Mouse (Mus musculus) left cerebral cortex, adult 18-20 months (tissue): ENCODE measurements around the gene Cmtm2a. TPM values are rescaled to one million over a fixed set of nuclear protein-coding genes. Genes with fewer than 3 reads are reported as not detected.
"Not testable (repeated sequence)": the region's sequence is repeated elsewhere in the genome, so short reads cannot be mapped to it uniquely, and the experiment has no call there.

Experiments used
- DNase-seq, 2 experiments: peaks; one replicate each; pipeline ENCODE4 v3.0.0; 2021 to 2022; ENCODE audit warnings: low spot score in 2 of 2, mixed read lengths in 1 of 2
- long read RNA-seq, 2 experiments: library from polyadenylated mRNA; stranded (forward); transcript quantifications; one replicate each; pipeline ENCODE4 v2.0.0; 2021
- total RNA-seq, 2 experiments: library from RNA; stranded (reverse); gene quantifications; 2 replicates each; pipeline ENCODE4 v1.2.3; 2021

Gene Cmtm2a
- total RNA-seq, result not detected
- long read RNA-seq, experiment 1, result 0 reads
- long read RNA-seq, experiment 2, result 0 reads

DNA sequence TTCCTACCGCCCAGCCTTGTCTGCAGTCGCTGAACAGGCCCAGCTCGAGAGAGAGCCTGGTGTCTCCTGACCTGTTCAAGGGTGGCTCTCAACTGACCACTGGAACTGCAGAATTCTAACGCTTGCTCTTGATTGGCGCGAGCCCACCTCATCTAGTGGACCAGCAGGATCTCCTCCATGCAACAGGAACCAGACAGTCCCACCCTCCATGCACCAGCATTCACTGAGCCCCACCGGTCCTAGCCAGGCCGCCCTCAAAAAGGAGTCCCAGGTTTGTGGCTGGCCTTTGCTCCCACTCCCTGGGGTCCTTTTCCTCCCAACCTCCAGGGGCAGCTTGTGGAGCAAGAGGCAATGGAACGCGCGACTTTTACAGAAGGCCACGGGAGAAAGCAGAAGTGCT is at the start of gene Cmtm2a:
Gene Cmtm2a, minus strand, starts transcription at position 101 of the 400 bp plus-strand sequence.
- not testable (repeated sequence) for DNase-seq

DNA sequence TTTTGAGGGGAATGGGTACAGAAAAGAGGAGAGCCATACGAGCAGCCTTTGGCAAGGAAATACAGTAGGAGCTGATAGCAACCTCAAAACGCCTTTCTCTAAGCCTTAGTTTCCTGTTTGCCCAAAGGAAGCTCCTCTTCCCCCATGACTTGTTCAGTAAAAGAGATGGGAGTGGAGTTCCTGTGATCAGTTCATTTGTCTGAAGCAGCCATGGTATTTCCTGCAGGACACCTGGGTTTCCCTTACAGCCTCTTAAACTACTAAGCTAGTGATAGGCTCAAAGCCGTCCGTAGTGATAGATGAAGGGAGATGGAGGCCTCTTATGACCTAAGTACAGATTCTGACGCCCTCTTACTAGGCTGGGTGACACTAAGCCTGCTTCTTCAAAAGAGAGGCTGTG is 49.4 kb upstream of the Cmtm2a start:
- no peak for DNase-seq

DNA sequence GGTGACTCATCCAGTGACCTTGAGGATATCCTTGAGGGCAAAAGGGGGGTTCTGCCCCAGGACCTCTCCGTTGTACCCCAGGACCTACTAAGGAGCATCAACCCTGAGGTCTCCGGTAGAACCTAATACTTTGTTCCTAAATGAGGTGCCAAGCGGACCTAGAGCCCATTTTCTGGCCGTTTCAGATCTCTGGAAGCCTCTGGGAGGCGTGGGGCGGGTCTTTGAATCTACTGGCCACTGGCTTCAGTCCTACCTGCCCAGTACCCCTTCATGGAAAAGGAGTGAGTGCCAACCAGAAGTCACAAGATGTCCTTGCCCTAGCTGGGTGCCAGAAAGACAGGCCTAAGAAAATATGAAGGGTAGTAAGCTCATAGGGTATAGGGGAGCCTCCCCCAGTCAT is 48.7 kb upstream of the Cmtm2a start:
- DNase-seq, result no peak

GRCm38 (mm10) chr8:104341106-104341561 is 48.2 kb upstream of the Cmtm2a start:
- no peak for DNase-seq

- DNase-seq, result peak; percentile 59
Observed at GRCm38 (mm10) chr8:104340233-104341105, 47.5 kb upstream of the Cmtm2a start.

DNA sequence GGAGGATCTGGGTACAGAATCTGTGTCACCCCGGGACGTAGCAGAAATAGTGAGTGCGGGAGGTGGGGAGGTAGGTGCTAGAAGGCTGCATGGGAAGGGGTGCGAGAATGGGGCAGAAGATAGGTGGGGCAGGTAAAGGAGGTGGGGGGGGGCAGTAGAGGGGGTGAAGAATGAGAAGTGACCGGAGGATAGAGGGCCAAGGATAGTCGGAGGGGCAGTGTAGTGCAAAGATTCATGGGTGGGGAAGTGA is 46.9 kb upstream of the Cmtm2a start:
- no peak for DNase-seq

DNA sequence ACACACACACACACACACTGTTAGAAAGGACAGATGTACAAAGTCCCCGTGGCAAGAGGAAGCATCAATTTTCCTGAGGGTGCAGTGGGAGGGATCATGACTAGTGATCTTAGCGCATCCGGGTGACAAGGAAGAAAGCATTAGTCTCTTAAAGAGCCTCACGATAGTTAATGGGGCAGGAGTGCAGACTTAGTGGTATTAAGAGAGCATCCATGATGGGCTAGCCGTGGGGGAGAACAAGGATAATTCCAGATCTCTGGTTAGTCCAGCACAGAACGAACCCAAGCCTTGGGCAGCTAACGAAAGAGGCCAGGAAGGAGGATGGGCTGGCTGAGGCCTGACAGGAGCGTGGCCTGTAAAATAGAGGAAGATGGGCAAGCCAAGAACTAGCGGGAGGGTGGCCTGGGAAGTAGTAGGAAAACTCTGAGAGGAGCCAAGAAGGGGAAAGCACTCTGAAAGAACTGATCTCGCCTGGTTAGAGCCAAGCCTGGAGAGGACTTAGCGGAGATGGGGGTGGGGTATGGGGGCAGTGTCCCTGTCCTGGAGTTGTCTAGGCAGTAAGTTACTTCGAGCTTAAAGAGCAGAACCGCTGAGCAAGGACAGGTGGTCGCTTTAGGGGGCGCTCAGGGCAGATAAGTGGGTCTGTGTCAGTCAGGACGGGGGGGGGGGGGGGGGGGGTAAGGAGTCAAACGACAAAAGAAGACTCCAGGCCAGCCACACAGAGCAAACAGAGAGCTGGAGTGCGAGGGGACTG is 46.4 kb upstream of the Cmtm2a start, which contains the start of gene Cmtm3:
Gene Cmtm3, plus strand, starts transcription at position 182 of the 754 bp plus-strand sequence.
- no peak for DNase-seq

DNA sequence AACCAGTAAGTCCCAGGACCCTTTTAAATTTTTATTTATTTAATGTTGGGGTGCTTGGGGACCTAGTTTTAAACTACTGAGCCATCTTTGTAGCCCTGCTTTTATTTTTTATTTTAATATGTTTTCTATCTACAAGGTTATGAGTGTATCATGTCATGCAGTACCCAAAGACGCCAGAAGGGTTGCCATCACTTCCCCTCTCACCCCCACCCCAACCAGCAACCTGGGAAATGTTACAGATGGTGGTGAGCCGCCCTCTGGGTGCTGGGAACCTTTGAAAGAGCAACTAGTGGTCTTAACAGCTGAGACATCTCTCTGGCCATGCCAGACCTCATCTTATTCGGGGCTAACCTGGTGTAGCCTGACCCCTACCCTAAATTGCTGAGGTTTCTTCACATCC is 44.9 kb upstream of the Cmtm2a start:
- no peak for DNase-seq

GRCm38 (mm10) chr8:104336806-104337205 is 43.8 kb upstream of the Cmtm2a start:
- no peak for DNase-seq

DNA sequence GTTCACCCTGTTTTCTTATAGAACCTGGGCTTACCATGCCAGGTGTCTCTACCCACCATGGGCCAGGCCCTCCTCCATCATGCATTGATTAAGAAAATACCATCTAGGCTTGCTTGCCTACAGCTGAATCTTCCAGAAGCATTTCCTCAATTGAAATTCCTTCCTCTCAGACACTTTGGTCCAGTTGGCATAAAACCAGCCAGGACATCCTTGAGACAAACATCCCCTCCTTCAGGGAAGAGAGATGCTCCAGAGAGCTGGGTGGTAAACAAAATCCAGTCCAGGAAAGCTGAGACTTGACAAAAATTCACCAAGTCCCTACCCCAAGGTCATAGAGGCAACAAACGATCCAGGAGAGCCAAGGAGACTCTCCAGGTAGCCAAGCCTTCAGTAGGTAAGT is 41.2 kb upstream of the Cmtm2a start:
- DNase-seq, result no peak

DNA sequence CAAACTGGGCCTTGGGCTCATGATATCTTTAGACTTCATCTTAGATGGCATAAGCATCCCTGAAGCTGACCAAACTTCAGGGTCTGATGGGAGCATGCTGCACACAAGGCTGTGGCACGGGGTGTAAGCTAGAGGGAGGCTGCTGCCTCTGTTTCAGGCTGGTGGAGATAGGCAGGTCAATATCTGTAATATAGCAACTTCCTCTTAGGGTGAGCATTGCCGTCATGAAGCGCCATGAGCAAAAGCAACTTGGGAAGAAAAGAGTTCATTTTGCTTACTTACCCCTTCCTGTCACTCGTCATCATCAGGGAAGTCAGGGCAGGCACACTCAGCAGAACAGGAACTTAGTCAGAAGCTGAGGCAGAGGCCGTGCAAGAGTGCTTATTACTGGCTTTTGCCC is 40.8 kb upstream of the Cmtm2a start:
- no peak for DNase-seq

- DNase-seq, result no peak
Observed at GRCm38 (mm10) chr8:104332665-104333631, 40.0 kb upstream of the Cmtm2a start.

DNA sequence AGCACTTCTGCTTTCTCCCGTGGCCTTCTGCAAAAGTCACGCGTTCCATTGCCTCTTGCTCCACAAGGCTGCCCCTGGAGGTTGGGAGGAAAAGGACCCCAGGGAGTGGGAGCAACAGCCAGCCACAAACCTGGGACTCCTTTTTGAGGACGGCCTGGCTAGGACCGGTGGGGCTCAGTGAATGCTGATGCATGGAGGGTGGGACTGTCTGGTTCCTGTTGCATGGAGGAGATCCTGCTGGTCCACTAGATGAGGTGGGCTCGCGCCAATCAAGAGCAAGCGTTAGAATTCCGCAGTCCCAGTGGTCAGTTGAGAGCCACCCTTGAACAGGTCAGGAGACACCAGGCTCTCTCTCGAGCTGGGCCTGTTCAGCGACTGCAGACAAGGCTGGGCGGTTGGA is 28.9 kb upstream of the Cmtm2a start, which contains the start of gene Cmtm2b:
Gene Cmtm2b, plus strand, starts transcription at position 301 of the 400 bp plus-strand sequence.
- not testable (repeated sequence) for DNase-seq

DNA sequence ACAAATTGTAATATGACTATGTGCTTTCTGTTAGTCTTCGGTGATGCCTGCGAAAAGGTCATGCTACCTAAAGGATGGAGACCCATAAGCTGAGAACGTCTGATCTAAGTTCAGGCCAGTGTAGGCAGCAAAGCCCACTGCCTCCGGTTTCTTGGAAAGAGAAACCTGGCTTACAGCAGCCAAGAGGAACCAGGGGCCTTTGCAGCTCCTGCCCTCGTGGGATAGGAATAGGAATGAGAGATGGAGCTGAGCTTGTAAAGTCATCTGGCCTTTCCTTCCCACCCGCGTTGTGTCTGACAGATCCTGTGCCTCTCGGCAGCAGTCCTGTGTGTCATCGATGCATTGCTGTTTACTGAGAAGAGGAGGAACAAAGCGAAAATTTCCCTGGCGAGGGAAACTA is 28.3 kb upstream of the Cmtm2a start, which contains the start of gene Gm11020:
Gene Gm11020, plus strand, starts transcription at position 301 of the 400 bp plus-strand sequence.
- DNase-seq, result not testable (repeated sequence)

DNA sequence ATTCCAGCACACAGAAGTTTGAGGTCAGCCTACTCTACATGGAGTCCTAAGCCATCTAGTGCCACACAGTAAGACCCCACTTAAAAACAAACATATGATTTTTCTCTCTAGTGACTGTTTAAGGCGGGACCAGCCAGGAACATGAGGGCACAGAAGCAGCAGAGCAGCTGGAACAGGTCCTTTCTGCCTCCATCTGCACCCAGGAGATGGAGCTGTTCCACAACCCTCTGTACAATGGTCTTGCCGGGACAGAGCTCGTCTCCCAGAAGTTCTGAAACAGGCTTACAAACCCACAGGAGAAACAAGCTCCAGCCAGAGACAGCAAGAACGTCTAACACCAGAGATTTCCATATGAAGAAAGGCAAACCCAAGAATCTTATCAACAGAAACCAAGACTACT is 20.3 kb upstream of the Cmtm2a start:
- DNase-seq, result no peak

GRCm38 (mm10) chr8:104312023-104312422 is 19.0 kb upstream of the Cmtm2a start:
- not testable (repeated sequence) for DNase-seq

DNA sequence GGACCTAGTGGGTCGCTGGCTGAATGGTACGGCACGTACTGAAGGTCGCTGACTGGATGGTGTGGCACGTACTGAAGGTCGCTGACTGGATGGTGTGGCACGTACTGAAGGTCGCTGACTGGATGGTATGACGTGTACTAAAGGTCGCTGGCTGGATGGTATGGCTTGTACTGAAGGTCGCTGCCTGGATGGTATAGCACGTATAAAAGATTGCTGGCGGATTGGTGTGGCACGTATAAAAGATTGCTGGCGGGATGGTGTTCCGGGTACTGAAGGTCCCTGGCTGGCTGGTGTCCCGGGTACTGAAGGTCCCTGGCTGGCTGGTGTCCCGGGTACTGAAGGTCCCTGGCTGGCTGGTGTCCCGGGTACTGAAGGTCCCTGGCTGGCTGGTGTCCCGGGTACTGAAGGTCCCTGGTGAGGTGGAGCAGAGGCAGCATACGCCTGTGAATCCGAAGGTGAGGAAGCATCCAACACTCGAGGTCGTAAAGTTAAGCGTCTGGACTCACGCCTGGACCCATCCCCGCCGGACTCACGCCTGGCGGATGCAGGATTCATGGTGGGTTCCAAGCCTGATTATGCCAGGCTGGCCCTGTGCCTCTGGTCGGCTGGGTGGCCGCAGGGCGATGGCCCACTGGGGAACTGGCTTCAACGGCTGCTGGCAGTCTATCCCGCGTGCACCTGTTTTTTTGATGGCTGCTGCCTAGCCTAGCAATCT is 16.6 kb upstream of the Cmtm2a start, which contains the start of the genes Gm45711 and Cmtm1:
Gene Gm45711, minus strand, starts transcription at position 641 of the 715 bp plus-strand sequence.
Gene Cmtm1, minus strand, starts transcription at position 705 of the 715 bp plus-strand sequence.
- not testable (repeated sequence) for DNase-seq

GRCm38 (mm10) chr8:104308341-104308740 is 15.4 kb upstream of the Cmtm2a start:
- not testable (repeated sequence) for DNase-seq

- no peak for DNase-seq
Observed at GRCm38 (mm10) chr8:104304962-104305361, 12.0 kb upstream of the Cmtm2a start.

- DNase-seq, result not testable (repeated sequence)
Observed at GRCm38 (mm10) chr8:104302536-104302935, 9.6 kb upstream of the Cmtm2a start.
